Mouse (Mus musculus) kidney, adult 11 months (tissue): Measurements from ENCODE around the gene Fam193b.

Experiments used
- DNase-seq: peaks from one replicate; pipeline ENCODE4 v3.0.0; 2022

Gene Fam193b

DNA sequence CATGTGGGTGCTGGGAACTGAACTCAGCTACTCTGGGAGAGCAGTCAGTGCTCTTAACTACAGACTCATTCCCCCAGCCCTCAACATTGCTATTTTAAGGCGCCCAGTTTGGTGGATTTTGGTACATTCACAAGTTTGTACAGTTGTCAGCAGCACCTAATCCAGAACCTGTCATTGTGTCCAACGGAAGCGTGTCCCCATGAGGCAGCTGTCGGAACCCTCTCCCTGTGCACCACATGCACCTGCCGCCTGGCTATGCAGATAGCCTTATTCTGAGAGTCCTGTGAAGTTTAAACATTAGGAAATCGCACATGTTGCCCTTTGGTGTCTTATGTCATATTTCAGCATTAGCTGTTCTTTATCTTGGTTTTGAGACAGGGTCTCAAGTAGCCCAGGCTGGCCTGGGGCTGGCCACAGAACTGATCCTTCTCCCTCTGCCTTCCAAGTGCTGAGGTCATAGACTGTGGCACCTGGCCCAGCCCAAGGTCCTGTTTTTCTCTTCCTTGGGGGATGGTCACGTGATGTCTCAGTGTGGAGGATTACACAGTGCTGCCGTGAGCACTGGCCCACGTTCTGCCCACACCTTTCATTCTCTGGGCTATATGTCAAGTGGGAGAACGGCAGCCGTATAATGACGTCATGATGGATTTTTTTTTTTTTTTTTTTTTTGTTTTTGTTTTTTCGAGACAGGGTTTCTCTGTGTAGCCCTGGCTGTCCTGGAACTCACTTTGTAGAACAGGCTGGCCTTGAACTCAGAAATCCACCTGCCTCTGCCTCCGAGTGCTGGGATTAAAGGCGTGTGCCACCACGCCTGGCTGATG is 45.0 kb downstream of the Fam193b start:
- DNase-seq = no peak

DNA sequence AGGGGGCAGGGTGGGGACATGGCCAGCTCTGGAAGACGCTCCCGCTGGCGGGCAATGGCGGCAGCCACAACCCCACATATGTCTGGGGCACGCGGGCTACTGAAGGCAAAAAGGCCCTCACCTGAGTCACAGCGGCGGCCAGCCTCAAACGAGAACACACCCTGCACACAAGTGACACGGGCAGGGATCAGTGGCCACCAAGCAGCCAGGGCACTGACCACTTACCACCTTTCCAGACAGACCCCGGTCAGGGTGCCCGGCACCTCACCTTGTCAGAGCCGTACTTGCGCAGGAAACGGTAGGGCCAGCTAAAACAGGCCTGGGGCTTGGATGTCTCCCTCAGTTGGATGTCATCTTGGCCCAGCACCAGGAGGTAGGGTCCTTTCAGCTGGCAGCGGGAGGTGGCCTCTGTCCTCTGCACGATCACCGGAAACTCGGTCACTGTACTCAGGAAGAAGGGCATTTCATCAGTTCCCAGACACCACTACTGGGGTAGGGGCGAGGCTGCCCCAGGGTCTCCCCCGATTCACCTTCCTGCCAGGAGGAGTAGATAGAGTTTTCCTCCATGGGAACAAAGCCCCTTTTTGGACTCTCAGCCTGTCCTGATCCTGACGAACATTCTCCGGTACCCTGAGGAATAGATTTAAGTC is 46.8 kb downstream of the Fam193b start:
- DNase-seq = no peak

- peak; percentile 52 for DNase-seq
Observed at GRCm38 (mm10) chr13:55523278-55523677, 47.6 kb downstream of the Fam193b start.

DNA sequence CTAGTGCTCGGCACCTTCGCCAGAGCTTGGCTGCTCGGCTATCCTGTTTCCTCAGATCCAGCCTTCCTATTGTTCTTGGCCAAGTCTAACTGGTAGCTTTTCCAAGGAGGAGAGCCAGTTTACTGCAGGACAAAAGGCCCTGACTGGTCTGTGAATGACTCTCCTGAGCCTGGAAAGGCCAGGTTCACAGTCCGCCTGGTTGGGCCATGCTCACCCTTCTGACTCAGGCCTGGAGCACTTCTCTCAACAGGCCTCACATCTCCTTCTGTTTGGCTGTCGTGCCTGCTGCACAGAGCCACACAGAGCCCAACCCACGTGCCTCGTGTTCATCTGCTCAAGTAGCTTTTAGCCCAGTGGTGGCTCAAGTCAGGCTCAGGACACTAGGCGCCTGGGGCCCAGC is 48.2 kb downstream of the Fam193b start:
- DNase-seq = no peak

GRCm38 (mm10) chr13:55519606-55520005 is 51.3 kb downstream of the Fam193b start:
- DNase-seq = no peak

- peak; percentile 75 for DNase-seq
Observed at GRCm38 (mm10) chr13:55516955-55517354, 54.0 kb downstream of the Fam193b start.

DNA sequence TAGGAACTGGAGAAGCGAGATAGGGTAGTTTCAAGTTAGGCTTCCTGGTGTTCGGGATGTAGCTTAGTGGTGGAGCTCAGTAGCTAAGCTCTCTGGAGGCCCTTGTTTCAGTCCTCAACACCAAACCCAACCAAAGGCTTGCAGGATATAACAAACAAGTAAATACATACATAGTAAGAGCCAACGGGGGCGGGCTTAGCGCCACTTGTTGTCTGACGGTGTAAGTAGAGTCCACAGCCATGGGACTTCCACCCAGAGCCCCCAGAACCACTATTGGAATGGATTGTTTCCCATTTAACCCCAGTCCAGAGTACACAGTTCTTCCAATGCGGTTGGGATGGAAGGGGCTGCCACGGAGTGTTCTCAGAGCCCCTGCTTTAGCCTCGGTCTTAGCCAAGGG is 57.1 kb downstream of the Fam193b start:
- DNase-seq = no peak

- DNase-seq = peak; percentile 86
Observed at GRCm38 (mm10) chr13:55513111-55513748, 57.7 kb downstream of the Fam193b start, which contains the start of gene Pdlim7. Gene Pdlim7, minus strand, starts transcription at chr13:55513676.

DNA sequence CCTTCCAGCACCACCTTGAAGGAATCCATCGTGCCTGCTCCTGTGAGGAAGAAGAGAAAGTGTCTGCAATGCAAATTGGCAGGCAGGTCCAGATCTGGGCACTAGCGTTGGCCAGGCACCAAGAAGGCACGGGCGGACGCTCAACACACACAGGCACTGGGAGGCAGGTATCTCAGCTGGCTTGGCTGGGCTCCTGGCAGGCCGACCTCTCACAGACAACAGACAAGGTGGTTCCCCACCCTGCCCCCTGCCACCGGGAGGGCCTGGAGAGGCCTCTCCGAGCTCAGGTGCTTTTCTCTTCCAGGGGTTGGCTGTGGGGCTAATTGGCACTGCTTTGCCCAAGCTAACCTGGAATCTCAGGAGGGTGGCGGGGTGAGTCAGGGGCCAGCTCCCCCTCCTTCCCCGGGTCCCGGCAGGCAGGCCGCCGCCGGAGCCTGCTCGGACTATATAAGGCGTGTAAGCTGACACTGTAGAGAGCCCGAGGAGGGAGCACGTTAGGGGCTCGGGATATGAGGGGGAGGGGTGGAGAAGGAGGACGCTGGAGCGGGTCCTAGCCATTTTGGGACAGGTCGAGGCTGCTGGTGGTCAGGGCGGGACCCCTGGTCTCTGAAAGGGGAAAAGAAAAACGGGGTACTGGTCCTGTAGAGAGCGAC is 58.4 kb downstream of the Fam193b start:
- DNase-seq = peak; percentile 63

DNA sequence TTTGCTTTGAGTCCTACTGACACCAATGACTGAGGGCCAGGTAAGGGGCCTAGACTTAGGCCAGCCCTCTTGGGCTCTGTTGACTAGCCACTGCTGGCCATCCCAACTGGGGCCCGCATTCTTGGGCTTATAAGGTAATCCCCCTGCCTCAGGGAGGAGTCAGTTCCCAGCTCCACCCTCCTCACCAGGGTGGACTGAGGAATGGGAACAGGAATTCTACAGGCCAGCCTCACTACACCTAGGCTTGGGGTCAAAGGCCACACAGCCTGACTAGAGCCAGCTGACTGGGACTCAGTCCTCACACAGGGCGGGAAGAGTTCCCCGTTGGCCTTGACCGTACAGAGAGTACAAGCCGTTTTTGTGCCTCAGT is 59.4 kb downstream of the Fam193b start:
- DNase-seq = no peak

GRCm38 (mm10) chr13:55510668-55511491 is 60.0 kb downstream of the Fam193b start:
- peak; percentile 63 for DNase-seq

DNA sequence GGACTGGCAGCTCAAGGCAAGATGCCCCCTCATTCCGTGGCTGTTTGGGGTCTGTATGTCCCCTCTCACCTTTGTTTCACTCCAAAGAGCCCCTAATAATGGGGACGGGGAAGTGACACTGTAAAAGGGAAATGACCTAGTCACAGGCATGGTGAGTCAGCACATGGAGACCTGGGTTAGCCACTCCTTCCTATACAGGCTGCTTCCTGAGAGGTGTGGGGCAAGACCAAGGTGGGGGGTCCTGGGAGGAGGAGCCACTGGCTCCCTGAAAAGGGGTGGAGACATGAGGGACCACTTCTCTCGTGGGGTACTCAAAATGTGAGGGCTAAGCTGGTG is 60.6 kb downstream of the Fam193b start:
- DNase-seq = no peak

DNA sequence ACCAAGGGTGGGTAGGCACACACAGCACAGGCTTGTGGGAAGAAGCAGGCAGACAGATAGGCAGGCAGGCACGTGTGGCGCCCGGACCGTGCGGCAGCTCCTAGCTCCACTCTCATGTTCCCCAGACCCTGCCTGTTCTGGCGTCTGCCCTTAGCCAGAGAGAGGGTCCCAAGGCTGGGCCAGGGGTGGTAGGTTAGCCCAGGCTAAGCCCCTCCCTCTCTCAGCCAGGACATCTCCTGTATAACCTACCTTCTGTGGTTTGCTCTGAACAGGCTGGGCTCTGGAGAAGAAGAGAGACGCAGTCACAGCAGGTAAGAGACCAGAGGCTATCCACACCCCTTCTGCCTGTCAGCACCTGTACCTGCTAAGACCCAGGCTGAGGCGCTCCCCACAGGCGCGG is 62.4 kb downstream of the Fam193b start:
- no peak for DNase-seq

- no peak for DNase-seq
Observed at GRCm38 (mm10) chr13:55507877-55508276, 63.0 kb downstream of the Fam193b start.

DNA sequence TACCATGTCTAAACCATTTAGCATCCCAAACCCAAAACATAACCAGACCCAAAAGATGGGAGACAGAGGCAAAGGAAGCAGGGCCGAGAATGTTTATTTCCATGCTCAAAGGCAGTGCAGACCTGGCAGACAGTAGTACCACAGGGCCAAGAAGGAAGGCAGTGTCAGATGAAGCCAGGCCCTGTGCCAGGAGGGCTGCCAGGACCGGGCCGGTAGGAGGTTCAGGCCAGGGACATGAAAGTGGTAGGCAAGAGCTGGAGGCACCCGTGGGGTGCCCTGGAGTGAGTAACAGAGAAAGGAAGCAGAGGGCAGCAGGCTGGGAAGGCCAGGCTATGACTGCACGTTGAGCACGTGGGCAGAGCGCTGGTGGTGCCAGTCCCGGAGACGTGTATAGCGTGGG is 64.2 kb downstream of the Fam193b start:
- DNase-seq = no peak

DNA sequence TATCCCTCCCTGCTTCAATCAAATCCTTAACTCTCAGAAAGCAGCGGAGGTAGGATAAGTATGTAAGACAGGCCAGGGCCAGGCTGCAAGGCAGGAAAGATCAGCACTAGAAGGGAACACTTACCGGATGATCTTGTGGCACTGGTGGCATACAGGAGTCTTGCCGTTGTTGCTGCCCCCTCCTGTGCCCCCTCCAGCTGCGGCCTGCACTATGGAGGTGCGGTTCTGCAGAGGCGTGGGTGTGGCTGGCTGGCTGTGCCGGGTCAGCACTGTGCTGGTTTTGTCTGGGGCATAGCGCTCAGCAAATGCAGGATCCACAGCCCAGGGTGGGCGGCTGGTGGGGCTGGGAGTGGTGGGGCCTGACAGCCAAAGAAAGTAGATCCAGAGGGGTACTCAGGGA is 65.1 kb downstream of the Fam193b start:
- DNase-seq = no peak

DNA sequence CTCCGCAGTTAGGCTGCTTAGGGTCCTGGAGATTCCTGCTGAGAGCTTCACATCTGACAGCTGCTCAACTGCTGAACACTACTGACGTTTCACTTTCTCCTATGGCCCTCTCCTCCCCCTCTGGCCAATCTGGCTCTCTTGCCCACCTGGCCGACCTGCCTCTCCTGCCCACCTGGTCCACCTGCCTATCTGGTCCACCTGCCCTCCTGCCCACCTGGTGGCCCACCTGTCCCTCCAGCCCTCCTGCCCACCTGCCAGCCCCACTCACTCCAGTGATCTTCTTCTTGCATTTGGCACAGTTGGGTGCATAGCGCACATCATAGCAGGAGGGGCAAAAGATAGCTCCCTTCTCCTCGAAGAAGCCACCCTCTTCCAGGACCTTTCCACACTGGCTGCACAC is 66.5 kb downstream of the Fam193b start:
- DNase-seq = no peak

DNA sequence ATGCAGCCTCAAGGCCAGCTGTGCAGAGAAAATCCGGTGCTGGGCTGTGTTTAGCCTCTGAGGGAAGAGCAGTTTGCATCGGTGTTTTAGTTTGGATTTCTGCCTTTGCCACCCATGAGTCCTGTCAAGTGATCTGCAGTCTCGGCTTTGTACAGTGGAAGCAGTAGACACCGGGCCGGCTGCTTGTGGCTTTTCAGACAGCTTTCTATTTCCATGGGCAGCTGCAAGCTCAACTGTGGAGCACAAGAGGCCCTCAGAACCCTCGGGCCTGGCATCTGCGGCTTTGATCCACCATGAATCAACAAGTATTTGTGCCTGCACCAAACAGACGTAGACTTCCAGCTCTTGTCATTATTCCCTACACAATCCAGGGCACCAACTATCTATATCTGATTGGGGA is 68.5 kb downstream of the Fam193b start:
- DNase-seq = no peak

- no peak for DNase-seq
Observed at GRCm38 (mm10) chr13:55500575-55500974, 70.3 kb downstream of the Fam193b start.

GRCm38 (mm10) chr13:55498906-55499305 is 72.0 kb downstream of the Fam193b start:
- no peak for DNase-seq

DNA sequence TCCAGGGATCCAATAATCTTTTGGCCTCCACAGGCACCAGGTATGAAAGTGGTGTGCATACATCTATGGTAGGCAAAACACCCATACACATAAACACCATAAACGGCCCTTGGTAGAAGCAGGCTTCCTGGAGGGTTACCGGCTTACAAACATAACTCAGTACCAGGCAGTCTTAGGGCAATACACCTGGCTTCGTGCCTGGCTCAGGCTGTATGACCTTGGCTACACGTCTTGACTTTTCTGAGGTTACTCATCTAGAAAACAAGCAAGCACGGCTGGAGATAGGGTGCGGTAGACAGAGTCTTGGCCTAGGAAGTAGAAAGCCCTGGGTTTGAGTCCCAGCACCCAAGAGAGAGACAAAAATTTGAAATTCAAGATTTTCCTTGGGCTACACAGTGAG is 74.3 kb downstream of the Fam193b start:
- peak; percentile 71 for DNase-seq

DNA sequence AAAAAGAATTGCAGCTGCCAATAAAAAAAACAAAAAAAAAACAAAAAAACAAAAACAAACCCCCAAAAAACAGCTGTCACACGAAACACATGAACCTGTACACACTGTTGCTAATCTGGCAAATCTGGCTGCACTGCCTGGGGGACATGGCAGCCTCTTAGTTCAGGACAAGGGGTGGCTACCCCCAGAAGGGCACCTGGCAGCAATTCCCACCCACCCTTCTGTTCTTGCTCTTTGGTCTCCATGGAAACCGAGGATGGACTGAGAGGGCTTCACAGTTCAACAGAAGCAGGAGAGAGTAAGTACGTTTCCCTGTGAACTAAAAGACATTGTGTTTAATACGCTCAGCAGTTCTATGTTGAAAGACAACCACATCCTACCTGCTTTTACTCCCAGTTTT is 75.2 kb downstream of the Fam193b start:
- DNase-seq = no peak
